8 mouse cellular contexts compared by ENCODE assay signal in the genomic region with DNA sequence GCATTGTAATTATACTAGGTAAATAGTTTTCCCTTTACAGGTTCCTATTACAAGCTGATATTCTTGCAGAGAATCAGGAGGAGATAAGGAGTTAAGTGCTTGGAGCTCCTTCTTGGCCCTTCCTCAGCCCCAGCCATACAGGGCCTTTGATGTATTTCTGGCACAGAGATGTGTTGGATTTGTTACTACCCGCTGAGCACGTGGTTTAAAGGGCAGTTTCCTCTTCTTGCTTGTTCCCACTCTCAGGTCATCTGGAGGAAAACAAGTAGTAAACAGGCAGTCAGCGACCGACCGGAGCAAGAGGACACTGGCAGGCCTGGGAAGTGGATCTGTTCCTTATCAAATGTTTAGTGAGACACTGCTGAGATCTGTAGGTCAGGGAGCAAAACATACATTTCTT. TPM values are rescaled to one million over a fixed set of nuclear protein-coding genes. Genes with fewer than 3 reads are reported as not detected.
DNase-seq lines count a peak whose midpoint lies in the region; ATAC-seq lines count a peak whose summit lies in the region.

No protein-coding gene starts in this region.

- H3K9ac ChIP-seq in forebrain, embryonic 14.5 days (ENCODE audit: low read length) = no peak overlapping the region
- H3K9ac ChIP-seq in forebrain, embryonic 16.5 days (replicated peaks; ENCODE audit: low read depth, low read length) = no peak overlapping the region

- H3K27me3 ChIP-seq in forebrain, embryonic 14.5 days (replicated peaks; ENCODE audit: control insufficient read depth, insufficient read depth, low read length) = no peaks in the 10 kb centered on the region
- H3K27me3 ChIP-seq in forebrain, embryonic 16.5 days (replicated peaks; ENCODE audit: control insufficient read depth, insufficient read depth, low read length) = no peaks in the 10 kb centered on the region

- H3K9me3 ChIP-seq in forebrain, embryonic 14.5 days (replicated peaks; ENCODE audit: control insufficient read depth, low read length) = no peaks in the 10 kb centered on the region
- no peaks in the 10 kb centered on the region for H3K9me3 ChIP-seq in forebrain, embryonic 16.5 days (ENCODE audit: control insufficient read depth, low read length)

- WGBS in forebrain, embryonic 14.5 days = 59% methylated on average over 5 of the region's 5 CpGs
- 56% methylated on average over 5 of the region's 5 CpGs for WGBS in forebrain, embryonic 16.5 days

- no peak overlapping the region for H3K4me2 ChIP-seq in forebrain, embryonic 14.5 days (ENCODE audit: low read length)
- no peak overlapping the region for H3K4me2 ChIP-seq in forebrain, embryonic 16.5 days (ENCODE audit: low read length)

- no peaks in the 10 kb centered on the region for H3K36me3 ChIP-seq in forebrain, embryonic 14.5 days (ENCODE audit: control insufficient read depth, insufficient read depth, low read length)
- no peaks in the 10 kb centered on the region for H3K36me3 ChIP-seq in forebrain, embryonic 16.5 days (ENCODE audit: control insufficient read depth, insufficient read depth)

- no peak overlapping the region for H3K27ac ChIP-seq in forebrain, embryonic 14.5 days (ENCODE audit: low read depth, low read length)
- no peak overlapping the region for H3K27ac ChIP-seq in forebrain, embryonic 16.5 days (ENCODE audit: low read length)

- H3K4me3 ChIP-seq in forebrain, embryonic 14.5 days (ENCODE audit: low read depth, low read length) = no peak overlapping the region
- no peak overlapping the region for H3K4me3 ChIP-seq in forebrain, embryonic 16.5 days (replicated peaks; ENCODE audit: low read length)

- peak; percentile 11 for DNase-seq in forebrain, embryonic 14.5 days (ENCODE audit: low spot score)
- DNase-seq in right cerebral cortex, postnatal 10 days (ENCODE audit: low spot score in 2 of 2) = peak; percentile 24 to 28
- no peak for DNase-seq in right cerebral cortex, postnatal 4 days
- DNase-seq in kidney, postnatal 36 days = peak; percentile 33 to 64
- DNase-seq in yolk sac, embryonic 10.5 days (ENCODE audit: low spot score) = peak; percentile 25
- DNase-seq in spleen, postnatal 4 days (ENCODE audit: low spot score in 2 of 2) = no peak
- no peak for DNase-seq in cerebellum, adult 9-11 months

- ATAC-seq in forebrain, embryonic 14.5 days = no peak
- ATAC-seq in forebrain, embryonic 16.5 days = no peak

- H3K4me1 ChIP-seq in forebrain, embryonic 14.5 days (ENCODE audit: control insufficient read depth, insufficient read depth, low read length) = no peaks in the 10 kb centered on the region
- H3K4me1 ChIP-seq in forebrain, embryonic 16.5 days (replicated peaks; ENCODE audit: control insufficient read depth, insufficient read depth, low read length) = no peaks in the 10 kb centered on the region

RNA-seq across cellular contexts. Expression of gene AL731706.1, which starts 56.7 kb away (rescaled TPM):
- polyA plus RNA-seq in forebrain, embryonic 14.5 days (2014; fragmentation: Nextera tagmentation; extraction: Ambion mirVana) = 24.4 and 25.5 TPM in 2 replicates
- polyA plus RNA-seq in forebrain, embryonic 16.5 days (2015; fragmentation: Nextera tagmentation; extraction: Ambion mirVana) = 22.3 and 23.3 TPM in 2 replicates

RNA-seq across cellular contexts. Expression of gene Mkks, which starts 56.7 kb away (rescaled TPM):
- 13.0 and 15.4 TPM in 2 replicates for polyA plus RNA-seq in forebrain, embryonic 14.5 days (2014; fragmentation: Nextera tagmentation; extraction: Ambion mirVana)
- polyA plus RNA-seq in forebrain, embryonic 16.5 days (2015; fragmentation: Nextera tagmentation; extraction: Ambion mirVana) = 13.3 and 16.9 TPM in 2 replicates

RNA-seq across cellular contexts. Expression of gene Slx4ip, which starts 56.9 kb away (rescaled TPM):
- 9.4 and 12.1 TPM in 2 replicates for polyA plus RNA-seq in forebrain, embryonic 14.5 days (2014; fragmentation: Nextera tagmentation; extraction: Ambion mirVana)
- polyA plus RNA-seq in forebrain, embryonic 16.5 days (2015; fragmentation: Nextera tagmentation; extraction: Ambion mirVana) = 12.4 and 12.6 TPM in 2 replicates

Comparison
In these comparisons a context has a peak if more than half of its experiments do, and no peak if none do; other contexts are left out.
1. DNase-seq: peak in forebrain, embryonic 14.5 days (single experiment), right cerebral cortex, postnatal 10 days (2 of 2), kidney, postnatal 36 days (2 of 2) and yolk sac, embryonic 10.5 days (single experiment); none in right cerebral cortex, postnatal 4 days (single experiment), spleen, postnatal 4 days (0 of 2) and cerebellum, adult 9-11 months (single experiment).